Mouse (Mus musculus) megakaryocyte, embryonic 14.5 days (primary cell): ENCODE results near the gene Nosip.

Experiments used
- FLI1 ChIP-seq: IDR thresholded peaks from 2 replicates; pipeline ENCODE4 v1.6.1; 2012; ENCODE audit warnings: low read length, inconsistent platforms, mixed read lengths
- GATA1 ChIP-seq: IDR thresholded peaks from 3 replicates; pipeline ENCODE4 v1.6.1; 2012; ENCODE audit warnings: mixed read lengths, low read length, inconsistent platforms, borderline replicate concordance

DNA sequence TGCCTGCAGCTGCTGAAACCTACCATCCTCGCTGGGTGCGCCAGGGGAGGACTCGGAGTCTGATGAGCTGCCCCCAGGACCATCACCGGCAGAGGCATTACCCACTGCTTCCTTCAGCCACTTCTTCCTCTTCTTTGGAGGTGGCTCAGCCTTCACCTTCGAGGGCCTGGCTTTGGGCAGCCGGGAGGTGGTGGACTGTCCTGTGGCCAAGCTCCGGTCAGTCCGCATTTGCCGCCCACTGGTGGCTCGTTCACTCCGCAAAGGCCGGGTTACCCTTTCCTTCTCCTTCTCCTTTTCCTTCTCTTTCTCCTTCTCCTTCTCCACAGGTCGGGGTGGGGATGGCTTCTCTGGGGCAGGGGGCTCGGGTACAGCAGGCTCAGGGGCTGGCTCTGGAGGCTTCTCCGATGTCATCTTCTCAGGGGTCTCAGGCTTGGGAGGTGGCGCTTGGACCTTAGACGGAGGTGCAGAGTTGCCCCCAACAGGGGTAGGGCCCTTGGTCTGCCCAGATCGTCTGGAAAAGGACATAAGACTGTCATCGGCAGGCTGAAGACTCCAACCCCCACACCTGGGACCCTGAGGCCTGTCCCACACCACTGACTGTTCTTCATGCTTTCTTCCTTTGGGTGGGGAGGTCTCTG is 28.4 kb upstream of the Nosip start:
- TF ChIP-seq GATA1 (no peak), FLI1 (no peak)
